Mouse (Mus musculus) gastrocnemius, postnatal 14 days (tissue): ENCODE results near the gene Acer1. TPM values are rescaled to one million over a fixed set of nuclear protein-coding genes. Genes with fewer than 3 reads are reported as not detected.
"Not testable (repeated sequence)": the region's sequence is repeated elsewhere in the genome, so short reads cannot be mapped to it uniquely, and the experiment has no call there.

Experiments used
- DNase-seq: peaks from one replicate; pipeline ENCODE4 v3.0.0; 2021; ENCODE audit warnings: mixed read lengths
- intact Hi-C: fragments of 180-260 bp; cut with DNase I; formaldehyde crosslinking; loops from one replicate; pipeline ENCODE4 v1.15.1; 2025; ENCODE audit warnings: low total_unique reads
- total RNA-seq, 2 experiments: library from RNA; stranded (reverse); gene quantifications; 2 replicates each; pipeline ENCODE4 v1.2.3; 2021

The Acer1 gene
- total RNA-seq, 2 experiments from 2014 or later, result not detected

DNA sequence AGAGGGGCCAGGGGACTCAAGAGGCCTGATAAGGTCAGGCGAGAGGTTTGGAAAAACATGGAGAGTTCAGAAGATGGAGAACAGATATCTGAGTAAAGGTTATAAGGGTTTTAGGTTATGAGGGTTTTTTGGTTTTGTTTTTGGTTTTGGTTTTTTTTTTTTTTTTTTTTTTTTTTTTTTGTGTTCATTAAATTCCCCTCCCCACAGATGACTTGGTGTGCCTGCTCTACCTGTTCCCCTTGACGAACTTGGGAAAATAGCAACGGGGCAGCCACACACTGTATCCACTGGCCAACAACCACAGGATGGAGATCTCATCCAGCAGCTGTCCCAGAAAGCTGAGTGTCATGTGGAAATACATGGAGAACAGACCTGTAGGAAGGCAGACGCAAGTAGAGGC, 23.3 kb downstream of the Acer1 start:
- intact Hi-C loops, result no loop called here
- no peak for DNase-seq

DNA sequence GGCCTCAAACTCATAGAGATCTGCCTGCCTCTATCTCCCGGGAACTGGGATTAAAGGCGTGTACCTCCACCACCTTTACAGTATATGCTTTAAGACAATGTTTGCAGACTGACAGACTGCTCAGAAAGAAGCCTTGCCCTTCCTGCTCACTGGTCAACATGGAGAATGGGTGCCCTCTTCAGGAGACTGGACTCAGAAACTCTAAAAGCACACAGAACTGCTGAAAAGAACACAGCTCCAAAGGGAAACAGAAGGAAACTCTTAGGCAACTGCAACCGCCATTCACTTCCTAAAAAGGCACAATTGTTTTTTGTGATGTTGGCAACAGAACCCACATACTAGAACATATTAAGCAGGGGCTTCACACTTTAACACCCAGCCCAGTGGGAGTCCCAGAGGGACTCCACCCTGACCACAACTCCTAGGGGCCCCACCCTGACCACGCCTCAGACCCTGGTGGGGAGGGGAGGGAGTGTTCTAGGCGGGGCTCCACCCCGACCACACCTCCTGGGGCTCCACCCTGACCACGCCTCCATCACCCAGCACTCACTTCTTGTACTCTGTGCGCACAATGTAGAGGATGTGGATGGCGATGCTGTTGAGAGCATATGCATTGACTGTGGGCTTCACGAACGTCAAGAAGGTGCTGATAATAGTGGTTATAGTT, 24.0 kb downstream of the Acer1 start:
- intact Hi-C loops, result no loop called here
- no peak for DNase-seq

DNA sequence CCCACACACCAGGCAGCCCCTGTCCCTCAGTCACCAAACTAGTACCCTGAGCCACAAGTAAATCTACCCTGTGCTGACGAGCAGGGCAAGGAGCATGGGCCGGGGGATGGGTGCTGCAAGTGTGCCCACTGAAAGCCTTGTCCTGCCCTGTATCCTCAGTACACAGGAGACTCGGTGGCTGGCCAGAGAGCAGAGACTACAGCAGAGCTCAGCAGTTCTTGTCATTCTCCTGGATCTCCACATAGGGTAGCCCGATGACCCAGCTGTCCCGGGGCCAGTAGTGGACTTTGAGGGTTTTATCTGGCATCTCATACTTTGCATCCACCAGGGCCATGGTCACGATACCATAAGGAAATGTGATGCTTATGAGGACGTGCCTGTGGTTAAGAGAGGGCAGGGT, 27.1 kb downstream of the Acer1 start:
- intact Hi-C loops, result loop anchor here (5.0 kb wide), 2 partner anchors 58 to 148 kb away; no protein-coding TSS in a partner anchor
- no peak for DNase-seq

DNA sequence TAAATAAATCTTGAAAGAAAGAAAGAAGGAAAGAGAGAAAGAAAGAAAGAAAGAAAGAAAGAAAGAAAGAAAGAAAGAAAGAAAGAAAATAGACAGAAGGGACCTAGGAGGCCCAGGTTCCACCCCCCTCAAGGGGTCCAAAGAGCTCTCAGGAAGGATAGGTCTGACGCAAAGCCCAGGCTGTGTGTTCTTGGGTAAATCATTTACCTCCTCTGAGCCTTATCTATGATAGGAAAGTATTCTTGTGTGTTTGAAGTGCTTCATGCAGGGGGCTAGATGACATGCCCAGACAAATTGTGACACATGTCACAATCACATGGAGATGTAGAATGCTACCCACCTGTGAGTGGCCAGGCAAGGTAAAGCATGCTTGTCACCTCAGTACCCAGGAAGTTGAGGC, 29.3 kb downstream of the Acer1 start:
- DNase-seq, result no peak
- intact Hi-C loops, result loop anchor here (5.0 kb wide), 2 partner anchors 55 to 145 kb away; no protein-coding TSS in a partner anchor

DNA sequence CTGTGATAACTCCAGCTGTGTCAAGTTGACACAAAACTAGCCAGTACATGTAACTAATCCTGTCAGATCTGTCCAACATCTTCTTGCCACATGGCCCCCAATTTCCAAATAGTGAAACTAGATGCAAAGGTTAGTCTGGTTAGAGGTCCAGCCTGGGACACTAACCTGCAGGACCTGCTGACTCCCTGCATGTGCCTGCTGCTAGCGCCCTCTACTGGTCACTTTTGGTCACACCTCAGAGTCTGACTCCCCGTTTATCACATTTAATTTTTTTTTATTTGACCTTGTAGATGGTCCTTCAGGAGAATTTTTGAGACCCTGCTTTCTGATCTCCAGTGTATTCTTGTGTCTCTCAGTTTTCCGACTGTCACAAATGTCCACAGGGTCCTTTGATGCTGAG, 31.0 kb downstream of the Acer1 start:
- DNase-seq, result peak; percentile 46
- intact Hi-C loops, result loop anchor here (5.0 kb wide), 2 partner anchors 54 to 144 kb away; no protein-coding TSS in a partner anchor

DNA sequence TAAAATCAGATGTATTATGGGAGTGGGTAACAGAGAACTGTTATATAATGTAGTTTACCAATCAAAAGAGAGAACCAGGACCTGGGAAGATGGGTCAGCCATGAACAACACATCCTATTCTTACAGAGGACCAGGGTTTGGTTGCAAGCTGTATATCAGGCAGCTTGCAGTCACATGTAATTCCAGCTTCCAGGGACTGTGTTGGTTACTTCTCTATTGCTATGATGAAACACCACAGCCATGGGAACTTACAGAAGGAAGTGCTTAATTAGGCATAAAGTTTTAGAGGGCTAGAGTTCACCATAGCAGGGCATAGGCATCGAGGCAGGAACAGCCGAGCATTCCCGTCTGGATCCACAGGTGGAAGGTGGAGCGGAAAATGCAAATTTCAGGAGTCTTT, 43.2 kb downstream of the Acer1 start:
- intact Hi-C loops, result loop anchor here (5.0 kb wide), 1 partner anchor 41 kb away; no protein-coding TSS in a partner anchor
- no peak for DNase-seq

DNA sequence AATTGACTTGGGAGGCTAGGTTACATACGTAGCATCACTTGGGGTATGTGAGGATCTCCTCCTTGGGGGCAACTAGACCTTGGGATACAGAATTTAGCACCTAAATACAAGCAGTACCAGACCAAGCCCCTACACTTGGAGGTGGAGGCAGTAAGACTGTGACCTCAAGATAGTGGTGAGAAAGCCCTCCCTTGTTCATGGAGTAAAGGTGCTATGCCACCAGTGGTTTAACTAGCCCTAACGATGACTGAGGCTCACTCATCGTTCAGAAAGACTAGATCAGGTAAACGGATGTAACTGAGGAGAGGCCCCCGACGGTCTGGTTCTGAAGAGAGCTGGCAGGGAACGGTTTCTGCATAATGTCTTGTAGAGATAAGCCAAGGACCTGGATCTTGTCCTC, 45.2 kb downstream of the Acer1 start:
- DNase-seq, result no peak
- intact Hi-C loops, result loop anchor here (5.0 kb wide), 1 partner anchor 39 kb away; no protein-coding TSS in a partner anchor

DNA sequence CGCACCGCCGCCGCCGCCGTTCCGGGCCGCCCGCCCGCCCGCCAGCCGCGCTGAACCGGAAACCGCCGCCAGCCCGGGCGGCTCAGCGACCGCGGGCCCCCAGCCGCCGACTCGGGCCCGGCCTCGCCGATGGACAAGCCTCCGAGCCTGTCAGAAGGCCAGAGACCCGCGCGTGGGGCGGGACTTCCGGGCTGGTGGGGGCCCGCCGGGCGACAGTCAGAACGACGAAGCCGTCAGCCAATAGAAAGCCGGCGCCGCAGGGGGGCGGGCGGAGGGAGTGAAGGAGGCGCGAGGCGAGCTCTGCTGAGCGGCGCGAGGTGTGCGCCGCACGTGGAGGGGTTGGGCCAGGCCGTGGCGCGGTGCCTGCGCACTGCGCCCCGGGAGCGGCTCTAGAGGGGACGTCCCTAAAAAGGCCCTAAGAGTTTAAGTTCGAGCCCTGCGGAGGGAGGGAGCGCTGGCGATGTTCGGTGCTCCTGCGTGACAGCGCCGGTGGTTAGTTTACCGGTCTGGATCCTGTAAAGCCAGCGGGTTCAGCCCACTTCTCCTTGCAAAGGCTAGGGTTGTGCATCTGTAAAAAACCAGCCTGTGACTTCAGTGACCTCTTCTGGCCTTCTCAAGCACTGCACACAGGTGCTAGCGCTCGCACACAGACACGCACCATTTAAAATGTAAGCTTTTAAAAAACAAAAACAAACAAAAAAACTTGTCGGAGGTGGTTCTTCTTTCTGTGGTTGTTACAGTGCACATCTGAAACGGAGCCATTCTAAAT, 46.4 kb downstream of the Acer1 start, which contains the start of gene Mllt1:
Gene Mllt1, minus strand, starts transcription at position 53 of the 769 bp plus-strand sequence.
- DNase-seq, result peak; percentile 99

DNA sequence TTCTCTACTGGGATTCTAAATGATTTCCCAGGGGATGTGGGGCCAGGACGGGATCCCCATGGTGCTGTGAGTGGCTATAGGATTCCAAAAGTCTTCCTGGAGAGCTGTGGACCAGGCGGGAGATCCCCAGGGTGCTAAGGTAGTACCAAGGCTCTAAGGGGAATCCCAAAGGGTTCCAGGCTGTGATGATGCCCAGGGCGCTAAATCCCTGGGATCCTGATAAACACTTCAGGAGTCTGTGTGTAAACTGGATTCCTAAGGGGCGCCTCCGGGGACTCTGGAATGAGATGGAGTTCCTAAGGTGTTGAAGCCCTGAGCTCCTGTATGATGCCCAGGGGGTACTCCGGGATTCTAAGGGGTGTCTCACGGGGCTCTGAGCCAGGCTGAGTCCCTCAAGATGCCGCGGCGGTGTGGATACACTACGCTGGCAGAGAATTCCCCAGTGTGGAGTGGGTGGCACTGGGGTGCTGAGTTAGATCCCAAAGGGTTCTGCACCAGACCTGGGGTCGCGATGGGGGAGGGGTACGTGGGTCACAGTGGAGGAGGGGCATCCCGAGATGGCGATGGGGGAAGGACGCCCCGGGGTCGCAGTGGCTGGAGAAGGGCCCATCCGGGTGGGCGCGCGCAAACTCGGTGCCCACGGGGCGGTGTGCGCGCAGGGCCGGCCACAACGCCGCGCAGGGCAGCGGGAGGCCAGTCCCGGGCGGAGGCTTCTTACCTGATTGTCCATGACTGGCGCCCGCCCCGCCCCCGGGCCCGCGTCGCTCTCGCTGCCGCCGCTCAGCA, 47.2 kb downstream of the Acer1 start:
- DNase-seq, result no peak
- intact Hi-C loops, result loop anchor here (5.0 kb wide), 1 partner anchor 37 kb away; no protein-coding TSS in a partner anchor

More for the DNA sequence above, 46.4 kb downstream of the Acer1 start, which contains the start of gene Mllt1:
- intact Hi-C loops, result loop anchor here (5.0 kb wide), 1 partner anchor 38 kb away; no protein-coding TSS in a partner anchor

DNA sequence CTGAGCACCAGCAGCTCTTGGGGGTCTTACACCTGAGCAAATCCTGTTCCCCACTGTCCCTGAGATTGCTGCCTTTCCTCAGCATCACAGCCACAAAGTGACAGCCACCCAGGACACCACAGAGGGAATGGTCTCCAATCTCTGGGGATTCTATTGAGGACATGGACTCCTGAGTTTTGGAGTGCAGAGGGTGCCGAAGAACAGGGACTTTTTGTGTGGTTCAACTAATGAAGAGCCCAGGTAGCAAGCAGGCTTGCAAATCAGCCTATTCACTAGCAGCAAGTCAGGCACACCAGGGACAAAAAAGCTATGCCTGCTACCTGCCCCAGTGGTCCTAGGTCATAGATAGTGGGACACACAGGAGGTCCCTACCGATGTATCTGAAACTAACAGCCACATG, 48.5 kb downstream of the Acer1 start:
- intact Hi-C loops, result no loop called here

DNA sequence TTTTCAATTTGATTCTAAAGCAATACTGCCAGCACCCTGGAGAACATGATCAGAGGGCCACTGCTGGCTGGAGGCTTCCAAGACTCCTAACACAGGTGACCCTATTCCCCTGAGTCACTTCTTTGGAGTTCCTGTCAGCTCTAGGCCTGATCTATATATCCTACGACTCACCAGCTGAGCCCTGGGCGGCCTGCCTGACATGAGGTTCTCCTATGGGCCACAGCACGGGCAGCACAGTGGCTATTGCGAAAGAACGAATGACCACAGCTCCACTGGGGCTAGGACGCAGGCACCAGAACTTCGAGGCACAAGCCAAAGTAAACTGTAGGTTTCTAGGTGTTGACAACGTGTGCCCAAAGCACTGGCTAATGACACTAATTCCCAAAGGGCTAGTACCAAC, 51.9 kb downstream of the Acer1 start:
- intact Hi-C loops, result no loop called here
- DNase-seq, result no peak

More for the DNA sequence above, 48.5 kb downstream of the Acer1 start:
- no peak for DNase-seq

DNA sequence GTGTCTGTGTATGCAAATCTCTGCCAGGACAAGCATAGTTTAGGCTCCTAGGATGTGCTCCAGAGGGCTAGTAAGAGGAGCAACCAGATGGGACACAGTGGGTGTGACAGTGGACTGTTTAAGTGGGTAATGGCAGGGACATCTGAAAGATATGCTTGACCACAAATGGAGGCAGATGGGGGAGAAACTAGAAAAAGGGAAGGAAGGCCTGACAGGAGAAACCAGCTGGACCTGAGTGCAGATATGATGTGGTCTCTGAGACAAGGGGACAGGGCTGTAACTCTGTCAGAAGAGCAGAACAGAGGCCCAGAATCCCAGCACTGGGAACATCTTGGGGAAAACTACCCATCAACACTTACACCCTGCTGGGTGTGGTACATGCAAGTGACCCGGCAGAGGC, 52.4 kb downstream of the Acer1 start:
- DNase-seq, result no peak
- intact Hi-C loops, result no loop called here

DNA sequence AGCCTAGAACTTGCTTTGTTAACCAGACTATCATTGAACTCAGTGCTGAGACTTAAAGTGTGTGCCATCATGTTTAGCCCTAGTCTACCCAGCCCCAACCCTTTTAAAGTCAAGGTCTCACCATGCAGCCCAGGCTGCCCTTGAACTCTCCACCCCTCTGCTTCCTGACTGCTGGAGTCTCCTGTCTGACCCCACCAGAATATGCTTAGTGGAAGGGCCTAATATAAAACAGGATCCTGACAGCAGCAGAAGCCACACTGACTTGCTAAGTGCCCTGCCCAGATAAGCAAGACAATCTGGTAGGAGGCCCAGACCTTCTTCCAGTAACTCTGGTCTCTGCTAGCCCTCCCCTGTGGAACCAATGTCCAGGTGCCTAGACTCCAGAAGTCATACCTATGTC, 52.8 kb downstream of the Acer1 start:
- intact Hi-C loops, result no loop called here
- no peak for DNase-seq

DNA sequence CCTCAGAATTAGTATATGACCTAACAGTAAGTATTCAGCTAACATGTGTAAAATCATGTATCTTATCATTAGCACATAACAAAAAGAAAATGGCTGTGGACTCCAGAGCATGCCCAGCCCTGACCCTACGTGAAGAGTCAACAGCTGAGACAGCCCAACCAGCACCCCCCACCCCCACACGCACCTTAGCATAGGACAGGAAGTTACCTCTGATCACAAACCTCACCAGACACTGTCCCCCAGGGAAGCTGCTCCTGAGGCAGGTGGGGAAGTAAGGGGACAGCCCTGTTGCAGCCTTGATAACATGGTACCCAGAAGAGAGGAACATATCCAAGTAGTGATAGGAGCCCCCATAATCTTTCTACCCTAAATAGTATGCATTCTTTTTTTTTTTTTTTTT, 55.9 kb downstream of the Acer1 start:
- intact Hi-C loops, result no loop called here
- DNase-seq, result no peak

DNA sequence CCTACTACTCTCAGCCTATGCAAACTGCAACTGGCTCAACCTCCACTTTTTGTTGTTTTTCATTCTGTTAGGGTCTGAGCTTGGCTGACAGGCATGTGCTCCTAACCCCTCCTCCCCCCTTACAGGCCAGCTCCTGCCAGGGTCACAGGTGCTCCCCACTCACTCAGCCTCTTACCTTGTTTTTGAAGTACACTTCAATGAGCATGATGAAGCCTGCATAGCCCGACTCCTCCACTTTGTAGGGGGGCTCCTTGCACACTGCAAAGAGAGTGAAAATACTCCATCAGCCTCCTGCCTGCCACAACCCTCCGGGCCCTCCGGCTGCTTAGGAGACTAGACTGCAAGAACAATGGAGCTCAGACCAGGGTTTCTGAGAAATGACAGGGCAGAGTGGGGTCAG, 62.2 kb downstream of the Acer1 start:
- DNase-seq, result no peak
- intact Hi-C loops, result no loop called here

DNA sequence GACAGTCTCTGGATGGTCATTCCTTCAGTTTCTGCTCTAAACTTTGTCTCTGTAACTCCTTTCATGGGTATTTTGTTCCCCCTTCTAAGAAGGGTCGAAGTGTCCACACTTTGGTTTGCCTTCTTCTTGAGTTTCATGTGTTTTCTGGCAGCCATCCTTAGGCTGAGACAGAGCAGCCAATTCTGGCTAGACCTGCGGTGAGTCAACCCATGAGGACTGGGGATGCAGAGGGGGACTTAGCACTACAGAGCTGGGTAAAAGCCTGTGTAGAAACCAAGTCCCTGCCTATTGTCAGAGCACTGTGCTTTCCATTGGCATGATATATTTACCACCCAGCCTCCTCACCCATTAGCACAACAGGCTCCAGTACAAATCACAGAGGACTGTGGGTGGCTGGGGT, 64.8 kb downstream of the Acer1 start:
- intact Hi-C loops, result no loop called here
- DNase-seq, result no peak

DNA sequence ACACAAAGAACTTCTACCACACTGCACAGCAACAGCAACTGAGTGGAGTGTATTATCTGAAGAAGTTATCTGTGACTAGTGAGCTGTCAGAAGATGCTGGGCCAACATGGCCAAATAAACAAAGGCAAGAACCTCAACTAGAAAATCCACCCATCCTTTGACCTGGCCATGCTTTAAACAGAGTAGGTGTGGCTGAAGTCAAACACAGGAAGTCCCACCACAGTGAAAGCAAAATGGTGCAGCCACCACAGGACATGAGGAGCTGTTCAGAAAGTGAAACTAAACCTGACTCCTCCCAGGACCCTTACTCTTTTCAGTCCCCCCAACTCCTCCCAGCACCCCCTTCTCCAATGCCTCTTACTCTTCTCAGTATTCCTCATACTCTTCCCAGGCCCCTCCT, 68.5 kb downstream of the Acer1 start:
- intact Hi-C loops, result no loop called here
- no peak for DNase-seq

DNA sequence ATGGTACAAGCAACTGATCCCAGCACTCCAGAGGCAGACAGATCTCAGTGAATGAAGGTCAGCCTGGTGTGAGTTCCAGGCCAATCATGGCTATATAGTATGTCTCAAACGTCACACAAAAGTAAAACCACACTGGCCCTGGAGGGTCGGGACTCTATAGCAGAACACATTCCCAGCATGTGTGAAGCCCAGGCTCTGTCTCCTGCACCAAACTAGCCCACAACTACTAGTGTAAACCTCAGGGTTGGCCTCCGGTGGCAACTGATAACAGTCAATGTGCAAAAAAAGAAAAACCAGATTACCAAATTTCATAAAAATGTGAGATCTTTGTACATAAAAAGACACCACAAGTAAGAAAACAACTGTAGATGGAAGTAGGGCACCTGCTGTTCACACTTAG, 68.9 kb downstream of the Acer1 start:
- no peak for DNase-seq
- intact Hi-C loops, result no loop called here

DNA sequence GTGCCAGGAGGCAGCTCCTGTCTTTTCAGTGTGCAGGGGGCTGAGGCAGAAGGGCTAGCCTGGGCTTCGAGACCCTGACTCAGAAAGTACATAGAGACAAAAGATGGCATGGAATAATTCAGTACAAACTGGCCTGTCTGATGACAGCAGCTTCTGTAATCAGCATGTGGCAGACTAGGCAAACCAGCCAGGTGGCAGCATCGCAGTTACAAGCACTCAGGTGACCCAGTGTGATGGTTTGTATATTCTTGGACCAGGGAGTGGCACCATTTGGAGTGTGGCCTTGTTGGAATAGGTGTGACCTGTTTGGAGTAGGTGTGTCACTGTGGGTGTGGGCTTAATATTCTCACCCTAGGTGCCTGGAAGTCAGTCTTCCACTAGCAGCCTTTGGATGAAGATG, 72.2 kb downstream of the Acer1 start:
- DNase-seq, intact Hi-C loops: not testable (repeated sequence)

DNA sequence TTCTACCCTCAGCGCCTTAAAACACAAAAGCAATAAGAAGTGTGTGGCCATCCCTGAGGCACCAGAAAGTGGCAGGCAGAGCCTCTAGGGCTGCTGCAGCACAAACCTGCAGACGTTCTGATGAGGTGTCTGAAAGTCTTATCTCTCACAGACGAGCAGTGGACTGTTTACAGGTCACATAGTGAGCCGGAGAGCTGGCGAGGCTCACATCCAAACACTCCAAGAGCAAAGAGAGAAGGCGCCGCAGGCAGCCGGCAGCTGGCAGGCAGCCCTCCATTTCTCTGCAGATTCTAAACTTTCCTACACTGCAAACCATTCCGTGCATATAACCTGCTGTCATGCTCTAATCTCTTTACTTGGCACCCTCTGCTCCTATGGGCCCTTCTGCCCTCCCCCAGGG, 74.0 kb downstream of the Acer1 start:
- no peak for DNase-seq

More for the DNA sequence above, 74.0 kb downstream of the Acer1 start:
- intact Hi-C loops, result no loop called here
